Mouse (Mus musculus): ENCODE results near the gene Olfr923. TPM values are rescaled to one million over a fixed set of nuclear protein-coding genes. Genes with fewer than 3 reads are reported as not detected.
"Not testable (repeated sequence)": the region's sequence is repeated elsewhere in the genome, so short reads cannot be mapped to it uniquely, and the experiment has no call there.

Olfr923 gene
- total and polyA plus RNA-seq, 2 experiments from 2014 or later: not detected

DNA sequence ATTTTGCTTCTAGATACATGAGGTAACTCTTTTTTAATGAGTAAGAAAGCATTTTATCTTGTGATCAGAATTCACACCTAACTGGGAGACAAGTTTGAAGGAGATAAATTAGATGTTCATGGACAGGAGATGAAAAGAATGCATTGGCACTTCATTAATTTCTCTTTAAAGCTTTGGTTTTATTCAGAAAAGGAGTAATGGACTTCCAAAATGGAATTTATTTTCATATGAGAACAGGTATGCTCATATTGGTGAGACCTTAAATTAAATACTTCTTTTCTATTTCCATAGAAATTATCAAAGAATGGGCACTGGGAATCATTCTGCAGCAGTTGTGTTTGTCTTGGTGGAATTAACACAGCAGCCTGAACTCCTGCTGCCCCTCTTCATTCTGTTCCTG is 28.4 kb downstream of the Olfr923 start, which contains the start of gene Olfr26:
Gene Olfr26 (plus strand): TSS at position 301 of the 400 bp plus-strand sequence.
- no peaks in the 10 kb centered on the region for H3K4me1 ChIP-seq (ENCODE audit: insufficient read depth)
- no peak within 1 kb of the TSS for H3K4me3 ChIP-seq (ENCODE audit: low read depth, low read length)
- no peak for ATAC-seq
- no peak within 1 kb of the TSS for H3K9ac ChIP-seq
- no peaks in the 10 kb centered on the region for H3K27me3 ChIP-seq (ENCODE audit: insufficient read depth, low read length)
- TF ChIP-seq CTCF (IDR thresholded peaks at IDR 0.05; ENCODE audit: low read depth): no peak
- no peaks in the 10 kb centered on the region for H3K9me3 ChIP-seq (ENCODE audit: low read length)
- no peak within 1 kb of the TSS for H3K4me2 ChIP-seq (ENCODE audit: low read depth)
- DNase-seq: no peak
- no peak within 1 kb of the TSS for H3K27ac ChIP-seq (ENCODE audit: low read depth, low read length)
- H3K36me3 ChIP-seq (ENCODE audit: insufficient read depth): no peaks in the 10 kb centered on the region

DNA sequence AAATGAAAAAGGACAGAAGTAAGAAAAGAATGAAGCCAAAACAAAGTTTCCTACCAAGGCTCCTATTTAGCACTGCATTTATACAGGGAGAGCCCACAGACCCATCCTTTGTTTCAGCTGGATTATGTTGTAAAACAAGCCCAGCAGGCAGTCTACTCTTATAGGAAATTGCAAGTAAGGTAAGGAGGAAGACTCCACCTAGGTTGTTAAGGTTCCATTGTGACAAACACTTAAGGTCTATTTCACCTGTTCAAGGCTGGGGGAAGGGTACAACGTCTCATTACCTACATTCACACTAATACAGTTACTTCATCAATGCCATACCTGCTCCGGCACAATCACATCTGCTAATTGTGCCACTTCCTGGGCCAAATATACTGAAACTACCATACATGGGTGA is 48.5 kb downstream of the Olfr923 start:
- H3K36me3 ChIP-seq (ENCODE audit: insufficient read depth); H3K4me2 ChIP-seq (ENCODE audit: low read depth); H3K4me1 ChIP-seq (ENCODE audit: insufficient read depth); H3K4me3 ChIP-seq (ENCODE audit: low read depth, low read length); H3K27ac ChIP-seq (ENCODE audit: low read depth, low read length); H3K27me3 ChIP-seq (ENCODE audit: insufficient read depth, low read length); H3K9me3 ChIP-seq (ENCODE audit: low read length); DNase-seq; H3K9ac ChIP-seq; ATAC-seq: not testable (repeated sequence)
- 62% methylated on average over 2 of the region's 2 CpGs for WGBS

DNA sequence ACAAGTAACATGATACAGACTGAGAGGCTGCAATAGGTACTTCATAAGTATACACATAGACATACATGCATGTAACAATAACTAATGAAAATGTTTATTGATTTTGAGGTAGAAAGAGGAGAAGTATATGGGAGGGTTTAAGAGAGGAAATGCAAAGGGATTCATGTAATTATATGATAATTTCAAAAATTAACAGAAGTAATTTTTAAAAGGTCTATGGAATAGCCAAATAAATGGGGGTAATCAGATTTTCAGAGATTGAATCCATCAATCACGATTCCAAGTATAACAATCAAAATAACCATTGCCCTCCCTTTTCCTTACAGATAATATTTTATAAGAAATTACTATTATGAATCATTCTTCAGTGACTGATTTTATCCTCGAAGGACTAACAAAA is 50.5 kb downstream of the Olfr923 start, which contains the start of gene Olfr926:
Gene Olfr926 (plus strand): TSS at position 301 of the 400 bp plus-strand sequence.
- no peaks in the 10 kb centered on the region for H3K4me1 ChIP-seq (ENCODE audit: insufficient read depth)
- H3K4me3 ChIP-seq (ENCODE audit: low read depth, low read length): no peak within 1 kb of the TSS
- H3K27ac ChIP-seq (ENCODE audit: low read depth, low read length): no peak within 1 kb of the TSS
- TF ChIP-seq CTCF (IDR thresholded peaks at IDR 0.05; ENCODE audit: low read depth): no peak
- no peak within 1 kb of the TSS for H3K4me2 ChIP-seq (ENCODE audit: low read depth)
- no peak for ATAC-seq
- no peak within 1 kb of the TSS for H3K9ac ChIP-seq
- no peaks in the 10 kb centered on the region for H3K9me3 ChIP-seq (ENCODE audit: low read length)
- 89% methylated on average over 2 of the region's 2 CpGs for WGBS
- no peak for DNase-seq
- H3K27me3 ChIP-seq (ENCODE audit: insufficient read depth, low read length): no peaks in the 10 kb centered on the region
- no peaks in the 10 kb centered on the region for H3K36me3 ChIP-seq (ENCODE audit: insufficient read depth)

Other genes starting within 250 kb of the Olfr923 start
- gene Olfr912, start 246.4 kb upstream of the Olfr923 start, total RNA-seq (2014; rRNA removed): not detected in 2 replicates
- gene Olfr912, start 246.4 kb upstream of the Olfr923 start, polyA plus RNA-seq (2015; fragmentation: Nextera tagmentation; extraction: Ambion mirVana): not detected in 2 replicates
- not detected in 2 replicates for gene Olfr913, start 233.8 kb upstream of the Olfr923 start, total RNA-seq (2014; rRNA removed)
- not detected in 2 replicates for gene Olfr913, start 233.8 kb upstream of the Olfr923 start, polyA plus RNA-seq (2015; fragmentation: Nextera tagmentation; extraction: Ambion mirVana)
- not detected in 2 replicates for gene Olfr914, start 221.4 kb upstream of the Olfr923 start, total RNA-seq (2014; rRNA removed)
- not detected in 2 replicates for gene Olfr914, start 221.4 kb upstream of the Olfr923 start, polyA plus RNA-seq (2015; fragmentation: Nextera tagmentation; extraction: Ambion mirVana)
- not detected in 2 replicates for gene Olfr916, start 166.7 kb upstream of the Olfr923 start, total RNA-seq (2014; rRNA removed)
- not detected in 2 replicates for gene Olfr916, start 166.7 kb upstream of the Olfr923 start, polyA plus RNA-seq (2015; fragmentation: Nextera tagmentation; extraction: Ambion mirVana)
- gene Olfr917, start 160.7 kb upstream of the Olfr923 start, total RNA-seq (2014; rRNA removed): not detected in 2 replicates
- not detected in 2 replicates for gene Olfr917, start 160.7 kb upstream of the Olfr923 start, polyA plus RNA-seq (2015; fragmentation: Nextera tagmentation; extraction: Ambion mirVana)
- not detected in 2 replicates for gene Olfr918, start 151.9 kb upstream of the Olfr923 start, total RNA-seq (2014; rRNA removed)
- gene Olfr918, start 151.9 kb upstream of the Olfr923 start, polyA plus RNA-seq (2015; fragmentation: Nextera tagmentation; extraction: Ambion mirVana): not detected in 2 replicates
- not detected in 2 replicates for gene Olfr919, start 122.9 kb upstream of the Olfr923 start, total RNA-seq (2014; rRNA removed)
- gene Olfr919, start 122.9 kb upstream of the Olfr923 start, polyA plus RNA-seq (2015; fragmentation: Nextera tagmentation; extraction: Ambion mirVana): not detected in 2 replicates
- 6.5 and 7.9 TPM in 2 replicates for gene Vwa5a, start 108.3 kb upstream of the Olfr923 start, total RNA-seq (2014; rRNA removed)
- 5.0 and 5.5 TPM in 2 replicates for gene Vwa5a, start 108.3 kb upstream of the Olfr923 start, polyA plus RNA-seq (2015; fragmentation: Nextera tagmentation; extraction: Ambion mirVana)
- under 0.01 and 0.14 TPM in 2 replicates for gene Olfr920, start 74.2 kb upstream of the Olfr923 start, total RNA-seq (2014; rRNA removed)
- gene Olfr920, start 74.2 kb upstream of the Olfr923 start, polyA plus RNA-seq (2015; fragmentation: Nextera tagmentation; extraction: Ambion mirVana): not detected in 2 replicates
- gene Olfr921, start 53.5 kb upstream of the Olfr923 start, total RNA-seq (2014; rRNA removed): not detected in 2 replicates
- not detected in 2 replicates for gene Olfr921, start 53.5 kb upstream of the Olfr923 start, polyA plus RNA-seq (2015; fragmentation: Nextera tagmentation; extraction: Ambion mirVana)
- not detected in 2 replicates for gene Olfr922, start 11.9 kb upstream of the Olfr923 start, total RNA-seq (2014; rRNA removed)
- not detected in 2 replicates for gene Olfr922, start 11.9 kb upstream of the Olfr923 start, polyA plus RNA-seq (2015; fragmentation: Nextera tagmentation; extraction: Ambion mirVana)
- gene Olfr924, start 17.9 kb downstream of the Olfr923 start, total RNA-seq (2014; rRNA removed): not detected in 2 replicates
- gene Olfr924, start 17.9 kb downstream of the Olfr923 start, polyA plus RNA-seq (2015; fragmentation: Nextera tagmentation; extraction: Ambion mirVana): not detected in 2 replicates
- gene Olfr26, start 28.5 kb downstream of the Olfr923 start, total RNA-seq (2014; rRNA removed): not detected in 2 replicates
- not detected in 2 replicates for gene Olfr26, start 28.5 kb downstream of the Olfr923 start, polyA plus RNA-seq (2015; fragmentation: Nextera tagmentation; extraction: Ambion mirVana)
- gene Olfr926, start 50.6 kb downstream of the Olfr923 start, total RNA-seq (2014; rRNA removed): not detected in 2 replicates
- gene Olfr926, start 50.6 kb downstream of the Olfr923 start, polyA plus RNA-seq (2015; fragmentation: Nextera tagmentation; extraction: Ambion mirVana): not detected in 2 replicates
- gene Olfr930, start 103.3 kb downstream of the Olfr923 start, total RNA-seq (2014; rRNA removed): not detected in 2 replicates
- not detected in 2 replicates for gene Olfr930, start 103.3 kb downstream of the Olfr923 start, polyA plus RNA-seq (2015; fragmentation: Nextera tagmentation; extraction: Ambion mirVana)
- not detected in 2 replicates for gene Olfr933, start 145.8 kb downstream of the Olfr923 start, total RNA-seq (2014; rRNA removed)
- not detected in 2 replicates for gene Olfr933, start 145.8 kb downstream of the Olfr923 start, polyA plus RNA-seq (2015; fragmentation: Nextera tagmentation; extraction: Ambion mirVana)
- gene Olfr934, start 161.8 kb downstream of the Olfr923 start, total RNA-seq (2014; rRNA removed): not detected in 2 replicates
- not detected in 2 replicates for gene Olfr934, start 161.8 kb downstream of the Olfr923 start, polyA plus RNA-seq (2015; fragmentation: Nextera tagmentation; extraction: Ambion mirVana)
- not detected in 2 replicates for gene Olfr935, start 173.1 kb downstream of the Olfr923 start, total RNA-seq (2014; rRNA removed)
- not detected in 2 replicates for gene Olfr935, start 173.1 kb downstream of the Olfr923 start, polyA plus RNA-seq (2015; fragmentation: Nextera tagmentation; extraction: Ambion mirVana)
- not detected in 2 replicates for gene Olfr146, start 196.8 kb downstream of the Olfr923 start, total RNA-seq (2014; rRNA removed)
- not detected in 2 replicates for gene Olfr146, start 196.8 kb downstream of the Olfr923 start, polyA plus RNA-seq (2015; fragmentation: Nextera tagmentation; extraction: Ambion mirVana)
- not detected in 2 replicates for gene Olfr937, start 238.4 kb downstream of the Olfr923 start, total RNA-seq (2014; rRNA removed)
- not detected in 2 replicates for gene Olfr937, start 238.4 kb downstream of the Olfr923 start, polyA plus RNA-seq (2015; fragmentation: Nextera tagmentation; extraction: Ambion mirVana)

All from forebrain, postnatal 0 days (tissue).